Mouse (Mus musculus) frontal cortex, postnatal 25 days (tissue): ENCODE measurements around the gene Gmeb1.
A peak's percentile ranks its signal among the peaks of the same experiment; 100 is the strongest.

Experiments
- DNase-seq, 2 experiments: peaks; one replicate each; pipeline ENCODE4 v3.0.0; 2022; ENCODE audit warnings: low spot score in 2 of 2

Gene Gmeb1

DNA sequence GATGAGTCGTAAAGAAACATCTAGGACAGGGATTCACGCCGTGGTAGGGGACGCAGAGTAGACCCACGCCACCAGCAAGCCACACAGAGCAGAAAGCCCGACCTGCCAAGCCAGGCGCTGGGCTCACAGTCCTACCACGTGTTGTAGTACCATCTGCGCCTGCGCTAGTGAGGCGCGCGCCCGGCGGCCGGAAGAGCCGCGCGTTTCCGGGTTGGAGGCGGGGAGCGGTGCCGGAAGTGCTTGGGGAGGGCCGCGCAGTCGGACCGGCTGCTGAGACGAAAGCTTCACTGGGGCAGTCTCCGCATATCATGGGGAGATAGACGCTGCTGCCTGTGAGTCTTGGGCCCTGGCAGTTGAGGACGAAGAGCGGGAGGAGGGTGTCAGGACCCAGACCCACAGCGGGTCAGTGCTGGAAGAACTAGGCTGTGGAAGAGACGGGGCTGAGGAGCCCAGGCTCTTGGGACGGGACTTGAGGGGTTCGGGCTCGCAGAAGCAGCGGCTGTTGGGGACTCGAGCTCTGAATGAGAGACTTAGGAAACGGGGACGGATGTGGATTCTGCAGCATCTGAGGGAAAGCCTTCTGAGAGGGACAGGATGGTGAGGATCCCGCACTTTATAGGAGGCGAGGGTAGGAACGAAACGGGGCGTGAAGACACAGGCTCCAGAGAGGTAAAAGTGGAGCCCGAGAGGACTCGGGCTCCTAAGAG, 12.9 kb upstream of the Gmeb1 start, which contains the start of gene Taf12:
Taf12 (plus strand) TSS at position 220 of the 707 bp plus-strand sequence.
- DNase-seq = peak; percentile 75 to 82

DNA sequence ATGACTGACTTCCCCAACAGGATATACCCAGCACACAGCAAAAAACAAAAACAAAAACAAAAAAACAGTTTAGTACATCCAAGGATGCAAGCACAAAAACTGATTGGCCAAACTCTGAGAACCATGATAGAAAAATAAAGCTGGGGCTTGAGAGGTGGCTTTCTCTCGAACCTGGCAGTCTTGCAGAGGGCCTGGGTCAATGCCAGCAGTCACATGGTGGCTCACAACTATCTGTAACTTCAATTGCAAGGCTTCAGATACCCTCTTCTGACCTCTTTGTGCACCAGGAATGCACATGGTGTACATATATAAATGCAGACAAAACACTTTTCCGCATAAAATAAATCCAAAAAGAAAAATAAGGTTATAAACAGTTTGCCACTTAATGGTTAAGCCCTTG, 11.8 kb upstream of the Gmeb1 start:
- no peak for DNase-seq

DNA sequence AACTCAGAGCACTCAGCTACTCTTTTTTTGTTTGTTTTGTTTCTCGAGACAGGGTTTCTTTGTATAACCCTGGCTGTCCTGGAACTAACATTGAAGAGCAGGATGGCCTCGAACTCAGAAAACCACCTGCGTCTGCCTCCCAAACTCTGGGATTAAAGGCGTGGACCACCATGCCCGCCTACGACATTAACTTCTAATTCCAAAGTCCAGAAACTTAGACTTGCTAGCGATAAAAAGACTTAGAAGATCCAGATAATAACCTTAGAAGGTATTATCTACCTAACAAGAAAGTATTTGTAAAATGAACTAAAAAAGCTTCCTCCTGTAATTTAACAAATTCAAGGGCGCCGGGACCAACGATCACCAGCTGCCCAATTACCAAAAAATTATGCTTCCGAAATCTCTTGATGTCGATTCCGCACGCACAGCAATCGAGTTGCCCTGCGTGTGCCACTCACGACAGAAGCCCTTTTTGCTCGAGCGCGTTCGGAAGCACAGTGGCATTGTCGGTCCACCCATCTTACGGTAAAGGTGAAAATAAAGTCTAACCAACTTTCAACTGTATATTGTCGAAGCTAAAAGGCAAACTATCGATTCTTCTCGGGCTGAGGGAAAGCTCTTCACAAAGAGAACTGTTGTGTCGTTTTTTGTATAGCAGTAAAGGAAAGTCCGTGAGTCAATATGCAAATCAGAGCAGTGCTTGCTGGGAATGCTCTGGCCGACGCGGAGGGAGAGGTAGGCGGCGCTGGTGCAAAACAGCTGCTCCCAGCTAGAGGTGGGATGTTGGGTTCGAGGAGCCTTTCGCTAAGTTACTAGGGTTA, 8.5 kb upstream of the Gmeb1 start:
- DNase-seq = peak; percentile 68 to 76

DNA sequence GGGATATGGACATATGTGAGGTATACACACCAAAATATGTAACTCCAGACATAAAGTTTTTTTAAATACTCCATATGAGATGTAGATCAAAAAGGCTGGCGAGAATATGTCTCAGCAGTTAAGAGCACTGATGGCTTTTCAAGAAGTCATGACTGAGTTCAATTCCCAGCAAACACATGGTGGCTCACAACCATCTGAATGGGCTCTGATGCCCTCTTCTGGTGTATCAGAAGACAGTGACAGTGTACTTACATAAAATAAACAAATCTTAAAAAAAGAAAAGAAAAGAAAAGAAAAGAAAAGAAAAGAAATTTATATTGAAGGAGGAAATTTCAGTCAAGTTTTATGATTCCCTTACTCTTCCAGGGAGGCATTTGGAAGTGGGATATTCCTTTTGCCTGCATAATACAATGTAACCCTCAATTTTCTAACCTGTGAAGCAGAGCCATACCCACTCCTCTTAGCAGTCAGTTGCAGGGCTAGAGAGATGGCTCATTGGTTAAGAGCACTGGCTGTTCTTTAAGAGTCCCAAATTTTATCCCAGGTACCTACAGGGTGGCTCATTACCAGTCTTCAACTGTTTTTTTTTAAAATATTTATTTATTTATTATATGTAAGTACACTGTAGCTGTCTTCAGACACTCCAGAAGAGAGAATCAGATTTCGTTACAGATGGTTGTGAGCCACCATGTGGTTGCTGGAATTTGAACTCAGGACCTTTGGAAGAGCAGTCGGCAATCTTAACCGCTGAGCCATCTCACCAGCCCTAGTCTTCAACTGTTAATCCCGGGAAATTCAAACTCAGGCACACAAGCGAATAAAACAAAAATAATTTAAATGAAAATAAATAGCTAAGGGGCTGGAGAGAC, 7.7 kb upstream of the Gmeb1 start:
- no peak for DNase-seq

DNA sequence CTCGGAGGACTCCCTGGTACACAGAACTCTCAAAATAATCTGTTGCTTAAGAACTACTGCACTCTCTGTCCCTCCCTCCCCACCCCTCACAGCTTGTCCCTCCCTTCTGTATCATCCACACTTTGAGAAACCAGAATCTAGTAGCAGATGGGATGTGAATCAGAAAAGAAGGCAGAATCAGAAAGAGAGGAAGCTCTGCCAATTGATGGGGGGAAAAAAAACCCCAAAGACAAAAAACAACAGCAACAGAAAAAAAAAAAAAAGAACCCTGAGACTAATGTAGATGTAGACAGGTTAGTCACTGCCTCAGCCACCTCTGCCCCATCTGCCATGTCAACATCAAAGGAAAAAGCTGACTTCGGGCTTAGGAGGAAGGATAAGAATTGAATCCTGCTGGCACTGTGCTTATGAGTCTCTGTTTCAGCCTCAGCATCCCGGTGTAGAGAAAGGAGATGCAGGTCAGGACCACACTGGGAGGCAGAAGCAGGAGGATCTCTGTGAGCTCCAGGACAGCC, 5.5 kb upstream of the Gmeb1 start:
- no peak for DNase-seq

DNA sequence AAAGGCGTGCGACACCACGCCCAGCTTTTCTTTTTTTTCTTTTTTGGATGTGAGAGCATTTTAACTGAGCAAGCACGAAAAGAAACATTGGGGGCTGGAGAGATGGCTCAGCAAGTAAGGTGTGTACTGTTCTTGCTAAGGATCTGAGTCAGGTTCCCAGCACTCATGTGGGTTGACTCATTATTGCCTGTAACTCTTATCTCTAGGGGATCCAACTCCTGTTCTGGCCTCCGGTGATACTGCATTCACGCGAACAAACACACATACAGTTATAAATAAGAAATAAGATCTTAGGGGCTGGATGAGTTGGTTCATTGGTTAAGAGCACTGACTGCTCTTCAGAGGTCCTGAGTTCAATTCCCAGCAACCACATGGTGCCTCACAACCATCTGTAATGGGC, 1.9 kb upstream of the Gmeb1 start:
- no peak for DNase-seq

DNA sequence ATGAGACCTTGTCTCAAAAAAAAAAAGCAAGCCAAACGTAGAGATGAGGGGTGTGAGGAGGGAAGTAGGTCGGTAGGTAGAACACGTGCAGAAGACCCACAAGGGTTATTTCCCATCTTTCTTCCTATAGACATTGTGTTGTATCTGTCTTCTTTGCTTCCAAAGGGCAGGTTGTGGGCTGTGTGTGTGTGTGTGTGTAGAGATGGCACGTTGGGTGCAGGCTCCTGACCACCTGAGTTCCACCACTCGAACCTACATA, 885 bp upstream of the Gmeb1 start:
- no peak for DNase-seq

DNA sequence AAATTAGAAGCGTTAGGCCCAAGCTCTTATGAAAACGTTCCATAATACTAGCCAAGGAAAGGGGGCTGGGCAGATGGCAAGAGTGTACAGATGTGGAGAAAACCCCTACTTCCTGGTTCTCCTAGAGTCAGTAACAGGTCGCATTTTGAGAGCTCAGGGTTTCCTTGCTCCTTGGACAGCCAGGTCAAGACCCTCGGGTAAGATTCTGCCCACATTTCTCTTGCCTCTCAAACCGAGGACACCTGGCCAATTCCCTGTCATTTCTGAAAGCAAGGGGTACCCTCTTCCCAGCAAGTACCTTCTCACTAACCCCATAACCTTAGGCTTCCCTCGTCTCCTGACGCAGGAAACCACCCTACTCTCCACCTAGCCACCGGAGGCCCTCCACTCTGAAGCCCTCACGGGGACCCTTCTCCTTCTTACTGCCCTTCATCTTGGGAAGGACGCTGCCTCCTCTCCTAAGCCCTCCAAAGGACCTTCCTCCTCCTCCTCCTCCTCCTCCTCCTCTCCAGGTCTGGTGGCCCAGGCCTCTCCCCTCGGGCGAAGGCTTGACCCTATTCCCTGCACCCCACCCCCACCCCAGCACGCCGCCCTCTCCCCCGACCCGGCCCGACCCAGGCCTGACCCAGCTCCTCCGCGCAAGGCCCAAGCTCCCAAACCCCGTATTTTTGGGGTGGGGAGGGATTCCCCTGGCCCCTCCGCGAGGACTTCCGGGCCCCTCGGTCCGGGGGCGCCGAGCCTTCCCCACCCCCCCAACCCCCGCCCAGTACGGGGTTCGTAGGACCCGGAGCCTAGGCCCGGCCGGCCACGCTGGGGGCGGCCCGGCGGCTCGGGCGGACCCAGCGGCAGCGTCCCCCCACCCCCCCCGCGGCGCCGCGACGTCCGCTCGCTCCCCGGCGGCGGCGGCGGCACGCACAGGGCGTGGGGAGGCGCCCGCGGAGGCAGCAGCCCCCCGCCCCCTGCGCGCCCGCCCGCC, 710 bp downstream of the Gmeb1 start:
- no peak for DNase-seq

DNA sequence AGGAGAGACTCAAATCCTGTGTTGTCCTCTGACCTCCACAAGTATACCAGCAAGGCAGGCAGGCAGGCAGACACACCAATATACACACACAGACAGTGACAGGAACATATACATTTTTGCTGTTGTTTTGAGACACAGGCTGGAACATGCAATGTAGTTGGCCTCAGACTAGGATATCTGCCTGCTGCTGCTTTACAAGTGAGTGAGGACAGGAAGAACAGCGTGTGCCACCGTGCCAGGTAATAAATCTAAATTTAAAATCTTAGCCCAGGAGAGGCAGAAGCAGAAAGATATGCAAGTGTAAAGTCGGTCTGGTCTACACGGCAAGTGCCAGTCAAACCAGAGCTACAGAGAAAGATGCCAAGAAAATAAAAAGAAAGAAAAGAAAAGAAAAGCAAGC, 2.2 kb downstream of the Gmeb1 start:
- DNase-seq = no peak

DNA sequence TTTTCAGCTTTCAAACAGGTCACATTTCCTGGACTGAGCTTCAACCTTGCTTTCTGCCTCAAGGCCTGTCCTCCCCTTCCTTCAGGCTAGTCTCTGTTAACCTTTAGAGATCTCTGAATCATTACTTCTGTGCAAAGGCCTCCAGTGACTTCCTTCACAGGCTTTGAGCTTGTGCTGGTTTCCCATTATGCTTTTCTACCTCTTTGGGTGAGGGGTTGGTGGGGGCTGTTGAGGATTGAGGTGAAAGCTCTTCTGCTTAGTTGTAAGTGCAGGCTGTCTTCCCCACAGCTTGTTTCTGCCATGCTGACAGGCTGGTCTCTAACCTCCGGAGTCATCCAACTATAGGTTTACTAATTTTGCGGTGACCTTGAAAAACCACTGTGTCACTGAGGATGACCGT, 5.0 kb downstream of the Gmeb1 start:
- no peak for DNase-seq

DNA sequence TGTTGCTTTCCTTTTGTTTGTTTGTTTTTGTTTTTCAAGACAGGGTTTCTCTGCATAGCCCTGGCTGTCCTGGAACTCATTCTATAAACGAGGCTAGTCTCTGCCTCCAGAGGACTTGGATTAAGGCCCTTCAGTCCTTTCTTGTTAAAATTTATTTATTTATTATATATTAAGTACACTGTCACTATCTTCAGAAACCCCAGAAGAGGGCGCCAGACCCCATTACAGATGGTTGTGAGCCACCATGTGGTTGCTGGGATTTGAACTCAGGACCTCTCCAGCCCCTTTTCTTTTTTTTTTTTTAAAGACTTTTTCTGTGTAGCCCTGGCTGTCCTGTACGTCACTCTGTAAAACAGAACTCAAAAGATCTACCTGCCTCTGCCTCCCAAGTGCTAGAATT, 6.4 kb downstream of the Gmeb1 start:
- no peak for DNase-seq

DNA sequence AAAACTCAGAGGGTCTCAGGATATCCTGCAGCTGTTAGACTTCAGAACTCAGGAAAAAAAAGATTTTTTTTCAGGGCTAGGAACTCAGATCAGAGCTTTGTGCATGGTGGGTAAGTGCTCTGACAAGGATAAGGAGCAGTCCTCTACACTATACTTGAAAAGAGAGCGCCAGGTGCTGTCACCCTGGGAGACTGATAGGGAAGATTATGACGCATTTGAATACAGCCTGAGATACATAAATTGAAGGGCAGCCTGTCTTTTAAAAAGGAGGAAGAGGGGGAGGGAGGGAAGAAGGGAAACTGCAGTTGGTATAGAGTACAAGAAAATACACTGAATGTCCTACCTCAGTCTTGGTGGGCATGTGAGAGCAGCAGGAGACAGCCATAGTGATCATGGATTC, 7.8 kb downstream of the Gmeb1 start:
- DNase-seq = no peak

DNA sequence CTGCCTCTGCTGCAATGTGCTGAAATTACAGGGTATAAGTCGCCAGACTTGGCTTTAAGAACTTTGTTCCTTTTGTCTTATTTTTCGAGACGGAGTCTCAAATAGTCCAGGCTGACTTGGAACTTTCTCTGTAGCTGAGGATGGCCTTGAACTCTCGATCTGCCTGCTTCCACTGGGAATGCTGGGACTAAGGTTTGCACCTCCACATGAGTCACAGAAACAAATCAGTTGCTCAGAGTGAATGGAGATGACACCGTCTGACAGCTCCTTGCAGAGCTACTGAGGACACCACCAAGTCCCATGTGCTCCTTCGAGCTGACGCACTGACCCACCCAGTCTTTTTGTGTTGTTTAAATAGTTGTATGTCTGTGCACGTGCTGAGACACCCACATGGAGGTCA, 8.3 kb downstream of the Gmeb1 start:
- DNase-seq = no peak

DNA sequence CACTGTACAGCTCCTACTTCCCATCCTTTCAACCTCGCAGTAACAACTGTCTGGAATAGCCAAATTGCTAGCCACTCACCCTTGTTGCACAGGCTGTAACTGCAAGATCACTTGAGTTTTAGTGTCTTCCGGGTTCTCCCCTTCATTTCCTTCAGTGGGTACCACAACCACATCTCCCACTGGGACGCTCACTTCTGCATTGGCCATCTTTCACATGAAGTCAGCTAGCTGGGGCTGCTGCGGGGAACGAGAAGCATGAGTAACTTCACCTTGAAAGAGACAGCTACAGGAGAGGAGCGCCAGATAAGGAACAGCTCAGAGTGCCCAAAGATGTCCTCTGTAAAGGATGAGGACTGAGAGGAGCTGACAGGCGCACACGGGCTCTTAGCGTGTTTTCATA, 9.8 kb downstream of the Gmeb1 start:
- DNase-seq = no peak

DNA sequence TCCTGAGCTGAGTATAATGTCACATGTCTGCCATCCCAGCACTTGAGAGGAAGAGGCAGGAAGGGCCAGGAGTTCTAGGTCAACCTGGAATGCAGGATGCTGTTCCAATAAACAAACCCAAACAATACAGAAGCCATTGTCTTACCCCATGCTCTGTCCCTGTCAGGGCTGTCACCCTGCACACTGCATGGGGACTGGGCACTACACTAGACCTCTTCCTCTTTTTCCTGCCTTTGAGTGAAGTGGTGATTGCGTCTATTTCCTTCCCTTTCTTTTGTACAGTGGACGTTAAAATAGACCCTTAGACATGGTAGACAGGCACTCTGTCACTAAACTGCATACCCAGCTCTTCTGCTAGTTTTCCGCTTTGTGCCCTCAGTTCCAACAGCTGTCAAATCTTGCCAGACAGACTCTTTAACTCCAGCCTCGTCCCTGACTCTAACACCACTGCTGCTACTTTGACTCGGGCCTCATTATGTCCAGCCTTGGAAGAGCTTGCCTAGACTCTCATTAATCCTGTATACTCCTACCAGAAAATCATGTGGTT, 13.9 kb downstream of the Gmeb1 start:
- no peak for DNase-seq

DNA sequence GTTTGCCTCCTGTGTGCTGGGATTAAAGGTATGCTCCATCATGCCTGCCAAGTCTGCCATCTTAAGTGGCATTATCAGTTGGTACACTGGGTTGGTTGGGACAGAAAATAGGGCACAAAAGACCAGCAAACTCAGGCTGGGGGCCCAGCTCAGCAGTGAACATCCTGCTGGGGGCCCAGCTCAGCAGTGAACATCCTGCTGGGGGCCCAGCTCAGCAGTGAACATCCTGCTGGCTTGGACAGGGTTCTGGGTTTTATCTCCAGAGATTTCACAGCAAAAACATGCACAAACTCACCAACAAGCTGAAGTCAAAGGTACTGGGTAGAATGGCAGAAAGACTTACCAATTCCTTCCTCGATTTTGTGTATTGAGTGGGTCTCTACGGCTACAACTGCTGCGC, 15.8 kb downstream of the Gmeb1 start:
- DNase-seq = no peak

DNA sequence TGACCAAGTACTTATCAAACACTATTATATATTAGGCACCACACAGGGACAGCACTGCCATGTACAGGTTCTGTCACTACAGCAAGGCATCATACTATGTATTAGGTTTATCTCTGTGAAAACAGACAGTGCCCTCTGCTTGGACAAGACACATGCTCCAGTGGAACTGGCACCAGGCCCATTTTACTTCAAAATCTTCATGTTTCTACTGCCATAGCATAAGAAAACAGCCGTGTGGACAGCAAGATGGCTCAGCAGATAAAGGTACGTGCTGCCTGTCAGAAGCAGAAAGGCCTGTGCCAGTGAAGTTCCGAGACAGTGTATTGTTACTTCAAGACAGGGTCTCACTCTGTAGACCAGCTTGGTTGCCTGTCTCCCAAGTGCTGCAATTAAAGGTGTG, 20.2 kb downstream of the Gmeb1 start:
- DNase-seq = no peak

DNA sequence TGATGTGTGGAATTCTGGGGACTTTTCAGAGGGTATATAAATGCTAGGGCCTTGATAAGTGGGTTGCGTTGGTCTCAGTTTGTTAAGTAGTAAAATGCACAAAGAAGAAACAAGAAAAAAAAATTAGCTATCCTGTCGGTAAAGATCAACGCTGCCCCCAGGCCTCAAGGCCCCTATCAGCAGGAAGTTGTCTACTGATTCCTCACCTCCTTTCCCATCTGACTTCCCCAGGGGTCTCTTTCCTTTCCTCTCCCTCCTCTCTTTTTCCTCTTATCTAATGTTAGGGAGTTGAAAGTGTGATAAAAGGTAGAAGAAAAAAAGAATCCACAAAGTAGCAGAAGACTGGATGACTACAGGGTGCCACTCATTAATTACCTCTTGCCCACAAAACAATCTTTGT, 21.0 kb downstream of the Gmeb1 start:
- DNase-seq = no peak

DNA sequence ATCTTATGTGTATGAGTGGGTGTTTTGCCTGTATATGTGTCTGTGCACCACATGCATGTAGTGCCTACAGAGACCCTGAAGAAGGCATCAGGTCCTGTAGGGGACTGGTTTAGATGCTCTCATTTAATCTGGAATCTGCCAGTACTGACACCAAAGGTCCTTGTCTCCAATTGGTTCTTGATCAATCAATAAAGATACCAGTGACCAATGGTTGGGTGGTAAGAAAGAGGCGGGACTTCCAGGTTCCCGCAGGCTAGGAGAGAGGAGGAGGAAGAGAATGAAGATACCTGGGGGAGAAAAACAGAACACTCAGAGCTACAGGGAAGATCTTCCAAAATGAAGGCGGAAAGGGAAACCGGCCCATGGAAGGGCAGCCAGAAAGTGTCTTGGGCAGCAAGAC, 23.0 kb downstream of the Gmeb1 start:
- DNase-seq = no peak

DNA sequence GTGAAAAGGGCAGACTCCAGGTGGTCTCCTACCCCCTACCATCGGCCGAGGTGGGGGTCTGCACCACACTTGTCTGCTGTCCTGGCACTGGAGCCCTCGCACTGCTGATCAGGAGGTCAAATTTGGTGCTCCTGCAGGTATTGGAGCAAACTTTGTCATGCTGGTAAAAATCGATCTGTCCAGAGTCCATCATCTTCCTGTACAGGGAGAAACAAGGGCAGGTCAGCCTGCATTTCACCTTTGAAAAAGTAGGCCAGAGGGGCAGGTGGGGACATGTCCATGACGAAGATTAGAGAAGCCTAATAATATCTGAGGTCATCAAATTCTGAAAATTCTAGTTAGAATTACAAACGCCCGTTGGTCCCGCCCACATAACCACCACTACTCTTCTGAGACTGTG, 26.7 kb downstream of the Gmeb1 start:
- DNase-seq = no peak

DNA sequence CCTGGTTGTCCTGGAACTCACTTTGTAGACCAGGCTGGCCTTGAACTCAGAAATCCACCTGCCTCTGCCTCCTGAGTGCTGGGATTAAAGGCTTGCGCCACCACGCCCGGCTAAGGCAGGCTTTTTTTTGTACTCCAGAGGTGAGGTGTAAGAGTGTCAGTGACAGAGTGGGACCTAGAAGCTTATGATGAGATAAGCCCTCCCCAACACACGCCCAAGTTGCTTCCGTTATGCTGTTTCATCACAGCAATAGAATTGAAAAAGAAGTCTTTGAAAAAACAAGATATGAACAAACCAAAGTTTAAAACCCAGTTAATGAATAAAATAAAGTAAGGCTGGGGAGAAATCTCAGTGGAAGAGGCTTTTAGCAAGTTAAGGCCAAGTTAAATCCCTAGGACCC, 31.0 kb downstream of the Gmeb1 start:
- DNase-seq = no peak
